Mouse (Mus musculus): ENCODE results near the gene Dcps.

Gene Dcps

GRCm38 (mm10) chr9:35131637-35132397 is 44.0 kb downstream of the Dcps start:
- DNase-seq (ENCODE audit: low read depth, low spot score): no peak

GRCm38 (mm10) chr9:35128995-35129418 is 46.9 kb downstream of the Dcps start:
- no peak for DNase-seq (ENCODE audit: low read depth, low spot score)

GRCm38 (mm10) chr9:35128564-35128963 is 47.3 kb downstream of the Dcps start:
- no peak for DNase-seq (ENCODE audit: low read depth, low spot score)

GRCm38 (mm10) chr9:35127561-35127960 is 48.3 kb downstream of the Dcps start:
- DNase-seq (ENCODE audit: low read depth, low spot score): no peak

- DNase-seq (ENCODE audit: low read depth, low spot score): no peak
These were observed 48.7 kb downstream of the Dcps start for GRCm38 (mm10) chr9:35127147-35127546.

- no peak for DNase-seq (ENCODE audit: low read depth, low spot score)
These were observed 51.2 kb downstream of the Dcps start for GRCm38 (mm10) chr9:35124678-35124955.

- no peak for DNase-seq (ENCODE audit: low read depth, low spot score)
These were observed 51.8 kb downstream of the Dcps start for GRCm38 (mm10) chr9:35123804-35124677.

GRCm38 (mm10) chr9:35123456-35123803 is 52.4 kb downstream of the Dcps start:
- DNase-seq (ENCODE audit: low read depth, low spot score): no peak

GRCm38 (mm10) chr9:35122551-35123266 is 53.2 kb downstream of the Dcps start:
- no peak for DNase-seq (ENCODE audit: low read depth, low spot score)

GRCm38 (mm10) chr9:35119168-35119567 is 56.7 kb downstream of the Dcps start, which contains the start of gene St3gal4:
Gene St3gal4, minus strand, starts transcription at chr9:35119268.
- DNase-seq (ENCODE audit: low read depth, low spot score): no peak

GRCm38 (mm10) chr9:35118563-35118962 is 57.3 kb downstream of the Dcps start:
- DNase-seq (ENCODE audit: low read depth, low spot score): no peak

- no peak for DNase-seq (ENCODE audit: low read depth, low spot score)
These were observed 58.2 kb downstream of the Dcps start for GRCm38 (mm10) chr9:35117384-35118295.

- peak; percentile 71 for DNase-seq (ENCODE audit: low read depth, low spot score)
These were observed 59.2 kb downstream of the Dcps start for GRCm38 (mm10) chr9:35116391-35117381.

- no peak for DNase-seq (ENCODE audit: low read depth, low spot score)
These were observed 60.1 kb downstream of the Dcps start for GRCm38 (mm10) chr9:35115804-35116203.

GRCm38 (mm10) chr9:35115299-35115698 is 60.6 kb downstream of the Dcps start:
- DNase-seq (ENCODE audit: low read depth, low spot score): no peak

GRCm38 (mm10) chr9:35114234-35114633 is 61.6 kb downstream of the Dcps start:
- DNase-seq (ENCODE audit: low read depth, low spot score): no peak

GRCm38 (mm10) chr9:35111941-35112595 is 63.8 kb downstream of the Dcps start:
- DNase-seq (ENCODE audit: low read depth, low spot score): no peak

- no peak for DNase-seq (ENCODE audit: low read depth, low spot score)
These were observed 64.4 kb downstream of the Dcps start for GRCm38 (mm10) chr9:35111446-35111845.

GRCm38 (mm10) chr9:35110567-35110966 is 65.3 kb downstream of the Dcps start:
- no peak for DNase-seq (ENCODE audit: low read depth, low spot score)
